Mouse (Mus musculus) heart, embryonic 12.5 days (tissue): ENCODE measurements around the gene Pou5f2. TPM values are rescaled to one million over a fixed set of nuclear protein-coding genes. Genes with fewer than 3 reads are reported as not detected.

Source experiments
- ATAC-seq: fragments of 200-750 bp; cut with Nextera tagmentation; 2 replicates; pipeline ENCODE4 v1.8.0; 2017; ENCODE audit warnings: moderate TSS enrichment, moderate library complexity; ENCODE audit not compliant: insufficient number of reproducible peaks, low FRiP score
- H3K27ac ChIP-seq: fragments of 300-500 bp; sonication (generic); 2 replicates; pipeline ENCODE4 v1.5.1; 2016; ENCODE audit warnings: mild to moderate bottlenecking, moderate library complexity; ENCODE audit not compliant: poor library complexity, severe bottlenecking
- H3K27me3 ChIP-seq: fragments of 300-500 bp; sonication (generic); replicated peaks from 2 replicates; pipeline ENCODE4 v1.6.1; 2016; ENCODE audit warnings: mild to moderate bottlenecking, moderate library complexity
- H3K36me3 ChIP-seq: fragments of 300-500 bp; sonication (generic); 2 replicates; pipeline ENCODE4 v1.6.1; 2016; ENCODE audit warnings: mild to moderate bottlenecking, moderate library complexity
- H3K4me1 ChIP-seq: fragments of 300-500 bp; sonication (generic); replicated peaks from 2 replicates; pipeline ENCODE4 v1.6.1; 2016; ENCODE audit warnings: mild to moderate bottlenecking
- H3K4me2 ChIP-seq: fragments of 300-500 bp; sonication (generic); 2 replicates; pipeline ENCODE4 v1.6.1; 2016; ENCODE audit warnings: mild to moderate bottlenecking, moderate library complexity
- H3K4me3 ChIP-seq: fragments of 300-500 bp; sonication (generic); 2 replicates; pipeline ENCODE4 v1.5.1; 2016; ENCODE audit warnings: mild to moderate bottlenecking
- H3K9ac ChIP-seq: fragments of 300-500 bp; sonication (generic); 2 replicates; pipeline ENCODE4 v1.6.1; 2016; ENCODE audit warnings: mild to moderate bottlenecking, moderate library complexity
- H3K9me3 ChIP-seq: fragments of 300-500 bp; sonication (generic); replicated peaks from 2 replicates; pipeline ENCODE4 v1.6.1; 2016; ENCODE audit warnings: mild to moderate bottlenecking, moderate library complexity
- WGBS: fragments of 180-500 bp; shearing (Covaris S2); methylation state at CpG from one replicate; pipeline ENCODE4 v1.1.7; 2016; 5-methylcytosine and 5-hydroxymethylcytosine counted together
- polyA plus RNA-seq: library from polyadenylated mRNA; unstranded; fragments of >200 nt; fragmentation: Nextera tagmentation; extraction: Ambion mirVana; gene quantifications from 2 replicates; pipeline ENCODE4 v1.2.1, GENCODE M21; 2016

The Pou5f2 gene
- polyA plus RNA-seq: 0.52 and 1.1 TPM in 2 replicates

DNA sequence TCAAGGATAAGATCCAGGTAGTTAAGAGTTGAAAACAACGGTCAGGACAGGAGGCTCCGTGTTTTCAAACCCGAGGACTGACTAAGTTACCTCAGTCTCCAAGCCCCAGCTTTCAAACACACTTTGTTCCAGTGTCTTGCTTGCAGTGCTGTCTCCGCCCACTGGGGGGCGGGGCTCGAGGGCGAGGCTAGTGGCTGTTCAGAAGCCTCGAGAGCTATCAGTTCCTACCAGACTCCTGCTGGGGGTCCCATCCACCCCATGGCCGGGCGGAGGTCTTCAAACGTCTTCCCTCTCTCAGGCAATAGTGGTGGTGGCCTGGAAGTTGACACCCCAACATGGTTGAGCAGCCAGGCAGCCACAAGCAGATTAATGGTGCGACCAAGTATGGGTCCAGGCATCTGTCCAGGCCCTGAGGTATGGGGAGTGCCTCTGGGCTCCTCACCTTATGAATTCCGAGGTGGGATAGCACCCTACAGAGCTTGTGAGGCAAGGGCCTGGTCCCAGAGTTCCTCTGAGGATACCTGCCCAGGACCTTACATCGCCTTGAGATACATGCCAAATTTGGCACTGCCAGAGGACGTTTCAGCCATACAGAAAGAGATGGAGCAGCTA, at the start of gene Pou5f2:
TSS of gene Pou5f2 (plus strand) at position 220 of the 612 bp plus-strand sequence.
- Histone ChIP-seq H3K27me3 (no peaks in the 10 kb centered on the region), H3K4me3 (no peak within 1 kb of the TSS), H3K9ac (no peak within 1 kb of the TSS), H3K4me1 (no peaks in the 10 kb centered on the region), H3K27ac (no peak within 1 kb of the TSS), H3K9me3 (no peaks in the 10 kb centered on the region), H3K36me3 (no peaks in the 10 kb centered on the region), H3K4me2 (no peak within 1 kb of the TSS)
- 46% methylated on average over 15 of the region's 15 CpGs for WGBS
- ATAC-seq: no peak; the same call in 1 of the 2 replicates

GRCm38 (mm10) chr13:77976248-77976647, 48.5 kb upstream of the Pou5f2 start:
- H3K36me3 ChIP-seq: no peaks in the 10 kb centered on the region
- no peaks in the 10 kb centered on the region for H3K9me3 ChIP-seq
- H3K27me3 ChIP-seq: no peaks in the 10 kb centered on the region
- no peak overlapping the region for H3K4me2 ChIP-seq
- H3K4me3 ChIP-seq: no peak overlapping the region
- H3K27ac ChIP-seq: no peak overlapping the region
- no peak overlapping the region for H3K9ac ChIP-seq
- 66% methylated on average over 3 of the region's 3 CpGs for WGBS
- no peaks in the 10 kb centered on the region for H3K4me1 ChIP-seq
- no peak for ATAC-seq

DNA sequence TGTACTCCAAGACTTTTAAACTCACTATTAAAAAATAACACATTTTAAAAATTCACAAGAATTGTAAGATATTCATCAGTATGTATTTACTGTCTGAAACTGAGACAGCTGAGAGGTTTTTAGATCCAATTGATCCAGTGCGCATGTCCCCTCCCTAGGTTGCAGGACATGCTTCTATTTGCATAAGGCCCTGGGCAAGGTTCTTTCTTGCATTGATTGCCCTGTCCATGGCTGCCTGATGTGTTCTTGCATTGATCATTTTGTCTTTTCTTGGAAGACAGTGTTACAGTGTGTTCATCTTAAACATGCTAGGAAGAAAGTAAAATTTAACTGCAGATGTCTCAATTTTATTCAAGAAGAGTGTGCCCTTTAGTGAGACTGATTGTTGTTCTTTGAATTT, 47.6 kb upstream of the Pou5f2 start:
- Histone ChIP-seq H3K4me1 (no peaks in the 10 kb centered on the region), H3K4me2 (no peak overlapping the region), H3K9me3 (no peaks in the 10 kb centered on the region), H3K27ac (no peak overlapping the region), H3K4me3 (no peak overlapping the region), H3K27me3 (no peaks in the 10 kb centered on the region), H3K36me3 (no peaks in the 10 kb centered on the region), H3K9ac (no peak overlapping the region)
- WGBS: 91% methylated on average over 1 of the region's 1 CpGs
- ATAC-seq: no peak

GRCm38 (mm10) chr13:77982105-77982851, 42.4 kb upstream of the Pou5f2 start:
- 26% methylated on average over 5 of the region's 5 CpGs for WGBS
- Histone ChIP-seq H3K9me3 (no peaks in the 10 kb centered on the region), H3K27ac (no peak overlapping the region), H3K4me1 (no peaks in the 10 kb centered on the region), H3K4me2 (no peak overlapping the region), H3K9ac (no peak overlapping the region), H3K4me3 (no peak overlapping the region), H3K36me3 (no peaks in the 10 kb centered on the region), H3K27me3 (no peaks in the 10 kb centered on the region)
- no peak for ATAC-seq

DNA sequence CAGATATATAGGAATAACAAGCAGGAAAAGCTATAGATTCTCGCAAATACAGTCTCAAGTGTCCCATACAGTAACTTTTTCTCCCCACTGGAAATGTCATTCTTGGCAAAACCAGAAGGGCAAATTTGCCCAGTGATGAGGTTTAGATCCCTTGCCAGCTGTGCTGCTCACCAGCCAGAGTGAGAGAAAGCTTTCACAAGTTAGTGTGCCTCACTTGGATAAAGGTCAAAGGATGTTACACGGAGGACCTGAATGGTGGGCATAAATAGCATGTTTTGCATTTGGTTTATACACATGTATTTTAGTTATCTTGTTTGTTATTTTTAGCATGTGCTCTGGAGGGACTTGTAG, 41.9 kb upstream of the Pou5f2 start:
- Histone ChIP-seq H3K36me3 (no peaks in the 10 kb centered on the region), H3K27ac (no peak overlapping the region), H3K4me1 (no peaks in the 10 kb centered on the region), H3K9me3 (no peaks in the 10 kb centered on the region), H3K27me3 (no peaks in the 10 kb centered on the region), H3K9ac (no peak overlapping the region), H3K4me2 (no peak overlapping the region), H3K4me3 (no peak overlapping the region)
- no peak for ATAC-seq
- 61% methylated on average over 2 of the region's 2 CpGs for WGBS

DNA sequence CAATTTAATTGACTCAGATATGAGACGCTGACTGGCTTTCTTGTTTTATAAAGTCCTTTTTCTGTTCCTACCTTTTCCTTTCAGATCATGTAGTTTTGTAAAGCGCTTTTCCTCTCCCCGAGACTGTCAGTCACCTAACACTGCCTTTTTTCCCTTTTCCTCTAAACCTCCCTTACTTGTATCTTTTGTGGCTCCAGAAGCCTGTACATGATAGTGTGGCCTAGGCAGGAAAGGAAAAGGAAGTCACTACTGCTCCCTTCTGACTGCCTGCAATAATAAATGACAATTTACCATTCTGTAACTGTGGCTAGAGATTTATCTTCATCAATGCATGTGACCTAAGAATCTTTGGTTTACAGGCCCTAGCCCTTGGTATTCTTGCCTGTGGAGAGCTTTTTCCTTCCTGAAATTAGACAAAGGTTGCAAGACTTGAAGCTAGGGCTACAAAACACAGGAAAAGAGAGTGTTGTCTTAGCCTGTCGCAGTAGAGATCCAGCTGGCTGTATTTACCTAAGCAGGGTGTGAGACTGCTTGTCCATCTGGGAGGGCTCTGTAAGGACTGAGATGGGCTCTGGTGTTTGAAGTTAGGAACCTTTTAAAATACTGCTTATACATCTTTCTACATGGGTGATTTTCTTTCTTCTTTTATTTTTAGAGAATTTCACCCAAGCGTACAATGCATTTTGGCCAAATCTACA, 33.4 kb upstream of the Pou5f2 start:
- WGBS: 65% methylated on average over 5 of the region's 5 CpGs
- no peak overlapping the region for H3K4me2 ChIP-seq
- no peaks in the 10 kb centered on the region for H3K9me3 ChIP-seq
- H3K27me3 ChIP-seq: no peaks in the 10 kb centered on the region
- ATAC-seq: peak; percentile 66
- no peaks in the 10 kb centered on the region for H3K4me1 ChIP-seq
- H3K36me3 ChIP-seq: no peaks in the 10 kb centered on the region
- H3K9ac ChIP-seq: no peak overlapping the region
- H3K27ac ChIP-seq: peak overlapping the region; percentile 21; the same call in 1 of the 2 replicates
- H3K4me3 ChIP-seq: no peak overlapping the region

GRCm38 (mm10) chr13:78004649-78005048, 20.1 kb upstream of the Pou5f2 start:
- Histone ChIP-seq H3K27ac (no peak overlapping the region), H3K4me3 (no peak overlapping the region), H3K27me3 (no peaks in the 10 kb centered on the region), H3K36me3 (no peaks in the 10 kb centered on the region), H3K9me3 (no peaks in the 10 kb centered on the region), H3K4me1 (no peaks in the 10 kb centered on the region), H3K4me2 (no peak overlapping the region), H3K9ac (no peak overlapping the region)
- WGBS: 75% methylated on average over 4 of the region's 4 CpGs
- ATAC-seq: no peak

DNA sequence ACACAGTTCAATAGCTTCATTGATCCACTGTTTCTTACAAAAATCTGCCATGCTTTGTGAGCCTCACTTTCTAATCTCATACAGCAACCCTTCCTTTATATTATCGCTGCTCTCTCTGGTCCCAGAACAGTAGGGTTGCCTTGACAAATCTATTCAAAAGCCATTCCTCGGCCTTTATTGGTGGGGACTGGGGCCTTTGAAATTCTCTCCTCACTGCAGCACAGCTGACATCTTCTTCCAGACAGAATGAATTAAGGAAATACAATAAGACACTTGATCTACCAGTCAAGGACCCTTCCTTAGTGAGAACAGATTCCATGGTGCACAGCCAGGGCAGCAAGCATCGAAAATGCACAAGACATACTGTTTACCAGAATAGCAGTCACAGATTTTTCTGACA, 19.4 kb upstream of the Pou5f2 start:
- no peaks in the 10 kb centered on the region for H3K36me3 ChIP-seq
- H3K4me2 ChIP-seq: no peak overlapping the region
- WGBS: 65% methylated on average over 3 of the region's 3 CpGs
- H3K27me3 ChIP-seq: no peaks in the 10 kb centered on the region
- H3K27ac ChIP-seq: no peak overlapping the region
- ATAC-seq: no peak
- no peaks in the 10 kb centered on the region for H3K4me1 ChIP-seq
- no peaks in the 10 kb centered on the region for H3K9me3 ChIP-seq
- H3K9ac ChIP-seq: no peak overlapping the region
- no peak overlapping the region for H3K4me3 ChIP-seq

- no peak overlapping the region for H3K4me2 ChIP-seq
- WGBS: 74% methylated on average over 1 of the region's 1 CpGs
- H3K9me3 ChIP-seq: no peaks in the 10 kb centered on the region
- no peak overlapping the region for H3K27ac ChIP-seq
- no peaks in the 10 kb centered on the region for H3K4me1 ChIP-seq
- H3K4me3 ChIP-seq: no peak overlapping the region
- no peaks in the 10 kb centered on the region for H3K36me3 ChIP-seq
- H3K27me3 ChIP-seq: no peaks in the 10 kb centered on the region
- H3K9ac ChIP-seq: no peak overlapping the region
- no peak for ATAC-seq
These were observed 14.5 kb upstream of the Pou5f2 start for GRCm38 (mm10) chr13:78010176-78010575.

DNA sequence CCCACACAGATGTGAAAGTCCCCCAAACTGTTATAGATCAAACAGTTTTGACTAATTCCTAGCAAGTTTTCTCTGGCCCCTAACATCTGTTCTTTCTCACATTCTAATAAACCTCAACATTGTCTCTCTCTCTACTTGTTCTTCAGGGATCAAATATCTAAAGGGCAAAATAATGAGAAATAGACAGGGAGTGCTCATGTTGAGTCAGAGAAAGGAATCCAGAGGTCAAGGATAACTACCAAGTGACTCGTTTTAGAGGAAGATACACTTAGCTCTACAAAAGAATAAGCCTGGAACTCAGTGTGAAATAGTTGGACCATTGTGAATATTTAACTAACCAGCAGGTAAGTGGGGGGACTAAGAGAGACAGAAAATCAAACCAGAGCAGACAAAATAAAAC, 8.1 kb downstream of the Pou5f2 start:
- no peaks in the 10 kb centered on the region for H3K9me3 ChIP-seq
- WGBS: 46% methylated on average over 1 of the region's 1 CpGs
- H3K36me3 ChIP-seq: no peaks in the 10 kb centered on the region
- no peak overlapping the region for H3K4me2 ChIP-seq
- 0 out of 2 replicates have a peak, but pooled peaks cover 2% of the 10 kb centered on the region for H3K4me1 ChIP-seq
- no peak overlapping the region for H3K4me3 ChIP-seq
- no peak overlapping the region for H3K27ac ChIP-seq
- ATAC-seq: no peak
- H3K27me3 ChIP-seq: no peaks in the 10 kb centered on the region
- no peak overlapping the region for H3K9ac ChIP-seq

DNA sequence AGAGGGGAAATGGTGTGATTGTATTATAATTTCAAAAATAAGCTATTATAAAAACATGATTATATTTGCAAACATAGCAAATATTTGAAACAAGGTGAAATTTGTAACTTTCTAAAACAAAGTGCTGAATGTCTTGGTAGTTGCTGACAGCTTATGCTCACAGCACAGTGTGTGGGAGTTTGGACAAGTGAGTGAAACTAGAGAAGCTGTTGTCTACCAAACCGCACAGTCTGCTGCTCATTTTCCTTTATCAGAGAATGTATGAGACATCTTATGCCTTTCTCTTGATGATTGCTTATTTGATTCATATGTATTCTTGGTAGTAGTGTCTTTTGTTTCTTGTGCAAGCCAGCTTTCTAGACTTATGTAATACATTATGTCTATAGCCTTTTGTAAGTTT, 12.5 kb downstream of the Pou5f2 start:
- Histone ChIP-seq H3K27ac (no peak overlapping the region), H3K36me3 (no peaks in the 10 kb centered on the region), H3K27me3 (no peaks in the 10 kb centered on the region), H3K4me2 (no peak overlapping the region), H3K9ac (no peak overlapping the region), H3K4me1 (0 out of 2 replicates have a peak, but pooled peaks cover 4% of the 10 kb centered on the region), H3K4me3 (no peak overlapping the region), H3K9me3 (no peaks in the 10 kb centered on the region)
- 52% methylated on average over 1 of the region's 1 CpGs for WGBS
- ATAC-seq: no peak
